Mouse (Mus musculus): ENCODE data around the gene Man1a.

DNA sequence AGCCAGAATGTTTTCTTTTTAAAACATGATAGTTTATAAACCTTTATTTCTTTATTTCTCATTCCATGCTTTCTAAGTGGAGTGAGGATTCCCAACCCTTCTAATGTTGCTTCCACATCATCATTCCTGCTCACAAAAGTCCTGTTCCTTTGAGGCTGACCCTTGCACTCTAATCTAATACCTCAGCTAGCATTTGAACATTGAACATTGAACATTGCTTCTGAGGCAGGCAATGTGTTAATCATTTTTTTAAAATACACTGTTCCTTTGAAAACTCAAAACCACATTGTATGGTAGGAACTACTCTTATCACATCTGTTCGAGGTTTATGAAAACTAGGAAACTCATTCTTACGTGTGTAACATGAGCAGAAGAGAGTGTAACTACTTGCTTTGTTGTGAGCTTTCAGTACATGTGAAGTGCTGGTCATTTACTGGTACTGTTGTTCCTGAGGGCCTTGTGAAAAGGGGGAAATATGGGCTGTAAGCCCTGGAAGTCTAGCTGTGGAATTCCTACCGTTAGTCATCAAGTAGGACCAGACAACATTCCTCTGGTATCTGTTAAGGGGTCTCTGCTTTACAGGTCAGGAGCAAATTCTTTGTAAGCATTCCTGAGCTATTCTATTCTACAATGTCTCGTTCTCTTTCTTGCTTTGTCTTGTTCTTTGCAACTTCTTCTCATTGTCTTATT lies 42.0 kb upstream of the Man1a start:
- TF ChIP-seq CTCF (IDR thresholded peaks at IDR 0.05; ENCODE audit: low read depth) = no peak
- no peak for TF ChIP-seq EP300 (optimal IDR thresholded peaks at IDR 0.05)

Measured in stomach, postnatal 0 days (tissue).